Mouse (Mus musculus): ENCODE results near the gene Chmp6. TPM values are rescaled to one million over a fixed set of nuclear protein-coding genes. Genes with fewer than 3 reads are reported as not detected.
A peak's percentile ranks its signal among the peaks of the same experiment; 100 is the strongest.

Chmp6 gene
- polyA plus RNA-seq, 1 experiment = 64.9 TPM

GRCm38 (mm10) chr11:119937772-119938502 lies 24.7 kb downstream of the Chmp6 start:
- TF ChIP-seq USF1 (IDR thresholded peaks at IDR 0.05; ENCODE audit: low read depth) = no peak
- TF ChIP-seq CEBPB (IDR thresholded peaks at IDR 0.05; ENCODE audit: low read depth) = no peak
- TF ChIP-seq FOSL1 (IDR thresholded peaks at IDR 0.05; ENCODE audit: insufficient read depth, low read length, poor library complexity, severe bottlenecking) = no peak
- TF ChIP-seq MAX (IDR thresholded peaks at IDR 0.05) = no peak
- TF ChIP-seq MYOD1 (IDR thresholded peaks at IDR 0.05; ENCODE audit: control insufficient read depth, insufficient read length, low read depth) = no peak
- TF ChIP-seq CTCF (IDR thresholded peaks at IDR 0.05; ENCODE audit: control insufficient read depth, insufficient read depth, insufficient read length) = no peak
- TF ChIP-seq MYOG (IDR thresholded peaks at IDR 0.05; ENCODE audit: control insufficient read depth, extremely low read depth, insufficient read length) = no peak
- Histone ChIP-seq H3K79me3 (ENCODE audit: low read depth) (peaks cover 1% of the 10 kb centered on the region), H3K79me2 (ENCODE audit: control insufficient read depth, insufficient read depth) (peaks cover 37% of the 10 kb centered on the region), H3K36me3 (ENCODE audit: control insufficient read depth, insufficient read depth) (peaks cover 5% of the 10 kb centered on the region), H3K4me3 (ENCODE audit: insufficient read depth, poor library complexity, severe bottlenecking) (no peak overlapping the region), H3K27me3 (ENCODE audit: control insufficient read depth, insufficient read depth, insufficient read length) (no peaks in the 10 kb centered on the region), H3ac (ENCODE audit: control insufficient read depth, insufficient read length, low read depth) (no peak overlapping the region)

- Histone ChIP-seq H3K27me3 (ENCODE audit: control insufficient read depth, insufficient read depth, insufficient read length) (no peaks in the 10 kb centered on the region), H3ac (ENCODE audit: control insufficient read depth, insufficient read length, low read depth) (no peak overlapping the region), H3K4me3 (ENCODE audit: insufficient read depth, poor library complexity, severe bottlenecking) (no peak overlapping the region), H3K36me3 (ENCODE audit: control insufficient read depth, insufficient read depth) (peaks cover 5% of the 10 kb centered on the region), H3K79me3 (ENCODE audit: low read depth) (peaks cover 13% of the 10 kb centered on the region), H3K79me2 (ENCODE audit: control insufficient read depth, insufficient read depth) (peaks cover 49% of the 10 kb centered on the region)
- no peak for TF ChIP-seq MYOG (IDR thresholded peaks at IDR 0.05; ENCODE audit: control insufficient read depth, extremely low read depth, insufficient read length)
- no peak for TF ChIP-seq MAX (IDR thresholded peaks at IDR 0.05)
- no peak for TF ChIP-seq CTCF (IDR thresholded peaks at IDR 0.05; ENCODE audit: control insufficient read depth, insufficient read depth, insufficient read length)
- no peak for TF ChIP-seq USF1 (IDR thresholded peaks at IDR 0.05; ENCODE audit: low read depth)
- TF ChIP-seq CEBPB (IDR thresholded peaks at IDR 0.05; ENCODE audit: low read depth) = no peak
- TF ChIP-seq MYOD1 (IDR thresholded peaks at IDR 0.05; ENCODE audit: control insufficient read depth, insufficient read length, low read depth) = no peak
- TF ChIP-seq FOSL1 (IDR thresholded peaks at IDR 0.05; ENCODE audit: insufficient read depth, low read length, poor library complexity, severe bottlenecking) = no peak
Observed at GRCm38 (mm10) chr11:119939073-119939710, 26.0 kb downstream of the Chmp6 start.

- Histone ChIP-seq H3K36me3 (ENCODE audit: control insufficient read depth, insufficient read depth) (peaks cover 8% of the 10 kb centered on the region), H3ac (ENCODE audit: control insufficient read depth, insufficient read length, low read depth) (no peak overlapping the region), H3K79me3 (ENCODE audit: low read depth) (peaks cover 18% of the 10 kb centered on the region), H3K79me2 (ENCODE audit: control insufficient read depth, insufficient read depth) (peaks cover 55% of the 10 kb centered on the region), H3K27me3 (ENCODE audit: control insufficient read depth, insufficient read depth, insufficient read length) (no peaks in the 10 kb centered on the region), H3K4me3 (ENCODE audit: insufficient read depth, poor library complexity, severe bottlenecking) (no peak overlapping the region)
- TF ChIP-seq FOSL1 (IDR thresholded peaks at IDR 0.05; ENCODE audit: insufficient read depth, low read length, poor library complexity, severe bottlenecking) (no peak), CEBPB (IDR thresholded peaks at IDR 0.05; ENCODE audit: low read depth) (no peak), MAX (IDR thresholded peaks at IDR 0.05) (no peak), MYOG (IDR thresholded peaks at IDR 0.05; ENCODE audit: control insufficient read depth, extremely low read depth, insufficient read length) (no peak), USF1 (IDR thresholded peaks at IDR 0.05; ENCODE audit: low read depth) (no peak), CTCF (IDR thresholded peaks at IDR 0.05; ENCODE audit: control insufficient read depth, insufficient read depth, insufficient read length) (no peak), MYOD1 (IDR thresholded peaks at IDR 0.05; ENCODE audit: control insufficient read depth, insufficient read length, low read depth) (no peak)
Observed at GRCm38 (mm10) chr11:119939711-119940106, 26.5 kb downstream of the Chmp6 start.

- Histone ChIP-seq H3K4me3 (ENCODE audit: insufficient read depth, poor library complexity, severe bottlenecking) (no peak overlapping the region), H3K79me2 (ENCODE audit: control insufficient read depth, insufficient read depth) (peaks cover 59% of the 10 kb centered on the region), H3K36me3 (ENCODE audit: control insufficient read depth, insufficient read depth) (peaks cover 12% of the 10 kb centered on the region), H3K79me3 (ENCODE audit: low read depth) (peaks cover 22% of the 10 kb centered on the region), H3K27me3 (ENCODE audit: control insufficient read depth, insufficient read depth, insufficient read length) (no peaks in the 10 kb centered on the region), H3ac (ENCODE audit: control insufficient read depth, insufficient read length, low read depth) (no peak overlapping the region)
- TF ChIP-seq CEBPB (IDR thresholded peaks at IDR 0.05; ENCODE audit: low read depth) = no peak
- no peak for TF ChIP-seq FOSL1 (IDR thresholded peaks at IDR 0.05; ENCODE audit: insufficient read depth, low read length, poor library complexity, severe bottlenecking)
- TF ChIP-seq MAX (IDR thresholded peaks at IDR 0.05) = no peak
- no peak for TF ChIP-seq MYOG (IDR thresholded peaks at IDR 0.05; ENCODE audit: control insufficient read depth, extremely low read depth, insufficient read length)
- TF ChIP-seq CTCF (IDR thresholded peaks at IDR 0.05; ENCODE audit: control insufficient read depth, insufficient read depth, insufficient read length) = no peak
- no peak for TF ChIP-seq MYOD1 (IDR thresholded peaks at IDR 0.05; ENCODE audit: control insufficient read depth, insufficient read length, low read depth)
- TF ChIP-seq USF1 (IDR thresholded peaks at IDR 0.05; ENCODE audit: low read depth) = no peak
Observed at GRCm38 (mm10) chr11:119940142-119940541, 26.9 kb downstream of the Chmp6 start.

- H3K79me3 ChIP-seq (ENCODE audit: low read depth) = peaks cover 39% of the 10 kb centered on the region
- TF ChIP-seq USF1 (IDR thresholded peaks at IDR 0.05; ENCODE audit: low read depth) (no peak), FOSL1 (IDR thresholded peaks at IDR 0.05; ENCODE audit: insufficient read depth, low read length, poor library complexity, severe bottlenecking) (no peak), MYOG (IDR thresholded peaks at IDR 0.05; ENCODE audit: control insufficient read depth, extremely low read depth, insufficient read length) (no peak), MAX (IDR thresholded peaks at IDR 0.05) (no peak), CTCF (IDR thresholded peaks at IDR 0.05; ENCODE audit: control insufficient read depth, insufficient read depth, insufficient read length) (no peak), MYOD1 (IDR thresholded peaks at IDR 0.05; ENCODE audit: control insufficient read depth, insufficient read length, low read depth) (no peak), CEBPB (IDR thresholded peaks at IDR 0.05; ENCODE audit: low read depth) (no peak)
- peak overlapping the region; percentile 51 for H3K4me3 ChIP-seq (ENCODE audit: insufficient read depth, poor library complexity, severe bottlenecking)
- H3K36me3 ChIP-seq (ENCODE audit: control insufficient read depth, insufficient read depth) = peaks cover 22% of the 10 kb centered on the region
- no peaks in the 10 kb centered on the region for H3K27me3 ChIP-seq (ENCODE audit: control insufficient read depth, insufficient read depth, insufficient read length)
- peaks cover 71% of the 10 kb centered on the region for H3K79me2 ChIP-seq (ENCODE audit: control insufficient read depth, insufficient read depth)
- no peak overlapping the region for H3ac ChIP-seq (ENCODE audit: control insufficient read depth, insufficient read length, low read depth)
Observed at GRCm38 (mm10) chr11:119941794-119942193, 28.6 kb downstream of the Chmp6 start.

All from C2C12 (cell line).